Mouse (Mus musculus) midbrain, embryonic 15.5 days (tissue): ENCODE results near the gene Tmc4. TPM values are rescaled to one million over a fixed set of nuclear protein-coding genes. Genes with fewer than 3 reads are reported as not detected.

Source experiments
- ATAC-seq: fragments of 200-750 bp; cut with Nextera tagmentation; replicated peaks from 2 replicates; pipeline ENCODE4 v1.8.0; 2017; ENCODE audit warnings: moderate TSS enrichment
- H3K27ac ChIP-seq: fragments of 300-500 bp; sonication (generic); 2 replicates; pipeline ENCODE4 v1.5.1; 2015; ENCODE audit warnings: mild to moderate bottlenecking, inconsistent platforms
- H3K27me3 ChIP-seq: fragments of 300-500 bp; sonication (generic); replicated peaks from 2 replicates; pipeline ENCODE4 v1.6.1; 2015; ENCODE audit warnings: inconsistent platforms
- H3K36me3 ChIP-seq: fragments of 300-500 bp; sonication (generic); replicated peaks from 2 replicates; pipeline ENCODE4 v1.6.1; 2015; ENCODE audit warnings: inconsistent platforms
- H3K4me1 ChIP-seq: fragments of 300-500 bp; sonication (generic); 2 replicates; pipeline ENCODE4 v1.6.1; 2015; ENCODE audit warnings: inconsistent platforms
- H3K4me2 ChIP-seq: fragments of 300-500 bp; sonication (generic); 2 replicates; pipeline ENCODE4 v1.6.1; 2015; ENCODE audit warnings: inconsistent platforms, mild to moderate bottlenecking, moderate library complexity
- H3K4me3 ChIP-seq: fragments of 300-500 bp; sonication (generic); 2 replicates; pipeline ENCODE4 v1.5.1; 2015; ENCODE audit warnings: mild to moderate bottlenecking, inconsistent platforms
- H3K9ac ChIP-seq: fragments of 300-500 bp; sonication (generic); 2 replicates; pipeline ENCODE4 v1.6.1; 2015; ENCODE audit warnings: mild to moderate bottlenecking, inconsistent platforms
- H3K9me3 ChIP-seq: fragments of 300-500 bp; sonication (generic); 2 replicates; pipeline ENCODE4 v1.6.1; 2016; ENCODE audit warnings: inconsistent platforms
- WGBS: fragments of 180-500 bp; shearing (Covaris S2); methylation state at CpG from one replicate; pipeline ENCODE4 v1.1.7; 2015; ENCODE audit warnings: mixed read lengths; 5-methylcytosine and 5-hydroxymethylcytosine counted together
- polyA plus RNA-seq: library from polyadenylated mRNA; unstranded; fragments of >200 nt; fragmentation: Nextera tagmentation; extraction: Ambion mirVana; gene quantifications from 2 replicates; pipeline ENCODE4 v1.2.1, GENCODE M21; 2015

Gene Tmc4
- polyA plus RNA-seq, 1 experiment from 2014 or later: 6.2 TPM

DNA sequence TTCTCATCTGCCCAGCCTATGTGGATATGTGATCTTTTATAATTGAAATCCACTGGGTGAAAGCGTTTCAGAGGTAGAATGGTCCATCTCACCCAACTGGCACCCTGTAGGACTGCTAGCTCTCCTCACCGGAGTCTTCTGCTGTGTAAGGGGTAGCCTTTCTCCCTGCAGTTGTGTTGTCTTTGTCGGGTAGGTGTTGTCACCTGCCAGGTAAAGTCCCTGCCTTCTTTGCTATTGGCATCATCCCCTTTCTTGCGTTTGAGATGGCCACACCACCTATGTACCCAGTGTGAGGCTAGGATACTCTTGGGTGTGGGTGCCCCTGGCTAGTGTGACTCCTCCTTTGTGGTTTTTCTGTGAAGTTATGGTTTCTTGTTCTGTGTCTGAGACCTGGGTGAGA, 30.7 kb downstream of the Tmc4 start:
- Histone ChIP-seq H3K9me3 (no peaks in the 10 kb centered on the region), H3K4me2 (peak overlapping the region; percentile 70), H3K27me3 (no peaks in the 10 kb centered on the region), H3K36me3 (peaks cover 9% of the 10 kb centered on the region), H3K27ac (no peak overlapping the region), H3K4me1 (peaks cover 40% of the 10 kb centered on the region), H3K4me3 (peak overlapping the region; percentile 92), H3K9ac (peak overlapping the region; percentile 96)
- 66% methylated on average over 4 of the region's 4 CpGs for WGBS
- ATAC-seq: no peak

- ATAC-seq: no peak
- 21% methylated on average over 9 of the region's 9 CpGs for WGBS
- Histone ChIP-seq H3K9me3 (no peaks in the 10 kb centered on the region), H3K4me3 (peak overlapping the region; percentile 92), H3K27ac (peak overlapping the region; percentile 96), H3K27me3 (no peaks in the 10 kb centered on the region), H3K4me2 (peak overlapping the region; percentile 70), H3K9ac (peak overlapping the region; percentile 96), H3K36me3 (peaks cover 9% of the 10 kb centered on the region; the same call in 1 of the 2 replicates), H3K4me1 (peaks cover 40% of the 10 kb centered on the region)
Observed at GRCm38 (mm10) chr7:3646188-3646587, 31.2 kb downstream of the Tmc4 start.

- WGBS: under 1% methylated on average over 54 of the region's 58 CpGs
- ATAC-seq: no peak
- peak overlapping the region; percentile 70 for H3K4me2 ChIP-seq
- peak overlapping the region; percentile 92 for H3K4me3 ChIP-seq
- peak overlapping the region; percentile 96 for H3K9ac ChIP-seq
- H3K9me3 ChIP-seq: no peaks in the 10 kb centered on the region
- peaks cover 7% of the 10 kb centered on the region; the same call in 1 of the 2 replicates for H3K36me3 ChIP-seq
- peak overlapping the region; percentile 96 for H3K27ac ChIP-seq
- peaks cover 40% of the 10 kb centered on the region for H3K4me1 ChIP-seq
- no peaks in the 10 kb centered on the region for H3K27me3 ChIP-seq
Observed at GRCm38 (mm10) chr7:3645488-3646025, 31.8 kb downstream of the Tmc4 start.

- WGBS: under 1% methylated on average over 57 of the region's 58 CpGs
- peaks cover 13% of the 10 kb centered on the region; the same call in 1 of the 2 replicates for H3K36me3 ChIP-seq
- peak within 1 kb of the TSS; percentile 96 for H3K9ac ChIP-seq
- no peaks in the 10 kb centered on the region for H3K27me3 ChIP-seq
- H3K4me3 ChIP-seq: peak within 1 kb of the TSS; percentile 92
- ATAC-seq: peak; percentile 98
- peaks cover 40% of the 10 kb centered on the region for H3K4me1 ChIP-seq
- peak within 1 kb of the TSS; percentile 70 for H3K4me2 ChIP-seq
- peak within 1 kb of the TSS; percentile 96 for H3K27ac ChIP-seq
- H3K9me3 ChIP-seq: no peaks in the 10 kb centered on the region
Observed at GRCm38 (mm10) chr7:3644672-3645487, 32.5 kb downstream of the Tmc4 start, which contains the start of gene Cnot3. Gene Cnot3, plus strand, starts transcription at chr7:3645268.

- Histone ChIP-seq H3K27ac (peak overlapping the region; percentile 54), H3K27me3 (no peaks in the 10 kb centered on the region), H3K4me2 (peak overlapping the region; percentile 70), H3K9ac (0 out of 2 replicates have a peak overlapping the region, but pooled peaks have one; percentile 1), H3K4me1 (peaks cover 38% of the 10 kb centered on the region), H3K36me3 (peaks cover 18% of the 10 kb centered on the region), H3K4me3 (peak overlapping the region; percentile 92), H3K9me3 (no peaks in the 10 kb centered on the region)
- ATAC-seq: peak; percentile 0; the same call in 1 of the 2 replicates
- under 1% methylated on average over 11 of the region's 11 CpGs for WGBS
Observed at GRCm38 (mm10) chr7:3644348-3644671, 33.0 kb downstream of the Tmc4 start.

GRCm38 (mm10) chr7:3643843-3644242, 33.5 kb downstream of the Tmc4 start:
- ATAC-seq: no peak
- Histone ChIP-seq H3K36me3 (peaks cover 23% of the 10 kb centered on the region), H3K9ac (0 out of 2 replicates have a peak overlapping the region, but pooled peaks have one; percentile 1), H3K4me3 (peak overlapping the region; percentile 92), H3K4me2 (peak overlapping the region; percentile 70), H3K9me3 (no peaks in the 10 kb centered on the region), H3K27me3 (no peaks in the 10 kb centered on the region), H3K4me1 (peaks cover 33% of the 10 kb centered on the region), H3K27ac (peak overlapping the region; percentile 54; the same call in 1 of the 2 replicates)
- WGBS: 19% methylated on average over 9 of the region's 9 CpGs

GRCm38 (mm10) chr7:3643412-3643811, 33.9 kb downstream of the Tmc4 start:
- Histone ChIP-seq H3K9me3 (no peaks in the 10 kb centered on the region), H3K9ac (no peak overlapping the region), H3K27me3 (no peaks in the 10 kb centered on the region), H3K4me3 (no peak overlapping the region), H3K4me2 (no peak overlapping the region), H3K4me1 (peaks cover 29% of the 10 kb centered on the region), H3K36me3 (peaks cover 25% of the 10 kb centered on the region), H3K27ac (no peak overlapping the region)
- no peak for ATAC-seq
- 74% methylated on average over 5 of the region's 5 CpGs for WGBS

- Histone ChIP-seq H3K4me1 (peaks cover 27% of the 10 kb centered on the region), H3K9me3 (no peaks in the 10 kb centered on the region), H3K27ac (no peak overlapping the region), H3K27me3 (no peaks in the 10 kb centered on the region), H3K4me2 (peak overlapping the region; percentile 98), H3K4me3 (peak overlapping the region; percentile 68), H3K36me3 (peaks cover 5% of the 10 kb centered on the region), H3K9ac (peak overlapping the region; percentile 53)
- ATAC-seq: no peak
- 66% methylated on average over 3 of the region's 3 CpGs for WGBS
Observed at GRCm38 (mm10) chr7:3630478-3630815, 46.9 kb downstream of the Tmc4 start.

DNA sequence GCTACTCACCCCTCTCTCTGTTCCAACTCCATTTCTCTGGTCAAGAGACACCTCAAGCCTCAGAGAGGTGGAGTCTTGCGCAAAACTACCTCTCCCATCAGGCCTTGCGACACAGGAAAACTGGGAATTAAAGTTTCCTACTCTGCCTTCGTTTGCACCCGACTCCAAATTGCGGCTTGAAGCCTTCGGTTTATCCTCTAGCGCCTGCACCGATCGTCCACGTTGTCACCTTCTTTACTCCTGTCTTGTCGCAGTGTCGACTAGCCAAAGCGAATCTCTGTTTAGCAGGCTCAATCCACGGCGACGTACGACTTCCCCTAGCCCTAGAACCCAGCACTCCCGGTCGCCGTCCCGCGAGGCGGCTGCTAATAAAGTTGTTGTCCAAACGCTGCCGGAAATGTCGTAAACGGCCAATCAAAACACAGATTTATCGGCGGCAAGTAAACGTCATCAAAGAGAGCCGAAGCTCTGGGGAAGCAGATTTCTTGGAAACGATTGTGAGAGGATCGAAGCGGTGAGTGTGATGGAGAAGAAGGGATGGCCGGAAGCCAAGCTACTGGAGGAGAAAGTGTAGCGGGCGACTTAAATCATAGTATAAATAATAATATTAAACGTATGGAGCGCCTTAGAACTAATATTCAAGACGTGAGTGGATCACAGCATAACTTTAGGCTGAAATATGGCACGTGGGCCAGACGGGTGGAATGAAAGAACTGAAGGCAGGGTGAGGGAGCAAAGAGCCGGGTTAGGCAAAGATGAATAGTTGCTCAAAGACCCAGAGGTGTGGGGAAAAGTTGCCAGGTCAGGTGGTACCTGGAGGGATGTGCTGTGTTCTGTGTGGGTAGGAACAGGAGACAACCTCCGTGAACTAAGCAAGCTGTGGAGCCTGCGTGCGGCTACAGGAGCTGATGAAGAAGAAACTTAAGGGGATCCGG, 47.5 kb downstream of the Tmc4 start, which contains the start of the genes Tfpt and Prpf31:
Gene Tfpt, minus strand, starts transcription at position 387 of the 935 bp plus-strand sequence.
Gene Prpf31, plus strand, starts transcription at position 443 of the 935 bp plus-strand sequence.
- WGBS: 1% methylated on average over 47 of the region's 47 CpGs
- H3K4me1 ChIP-seq: peaks cover 27% of the 10 kb centered on the region
- peaks cover 5% of the 10 kb centered on the region for H3K36me3 ChIP-seq
- H3K9me3 ChIP-seq: no peaks in the 10 kb centered on the region
- H3K9ac ChIP-seq: peak within 1 kb of the TSS; percentile 73
- H3K27me3 ChIP-seq: no peaks in the 10 kb centered on the region
- peak within 1 kb of the TSS; percentile 68 for H3K4me3 ChIP-seq
- peak within 1 kb of the TSS; percentile 98 for H3K4me2 ChIP-seq
- ATAC-seq: peak; percentile 91
- peak within 1 kb of the TSS; percentile 84 for H3K27ac ChIP-seq

DNA sequence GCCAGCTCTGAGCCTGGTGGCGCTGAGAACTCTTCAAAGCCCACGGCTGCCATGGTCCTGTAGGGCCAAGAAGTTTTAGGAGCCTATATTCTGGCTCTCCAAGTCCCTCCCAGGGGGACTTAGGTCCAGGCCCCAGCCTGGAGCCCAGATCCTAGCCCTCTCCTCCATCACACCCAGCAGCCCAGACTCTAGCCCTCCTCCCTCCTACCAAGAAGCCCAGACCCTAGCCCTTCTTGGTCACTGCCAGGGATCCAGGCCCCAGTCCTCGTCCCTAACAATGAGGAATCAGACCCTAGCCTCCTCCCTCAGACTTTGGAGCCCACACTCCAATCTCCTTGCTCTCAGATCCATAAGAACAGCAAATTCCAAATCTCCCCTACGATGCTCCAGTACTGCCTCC, 48.3 kb downstream of the Tmc4 start:
- Histone ChIP-seq H3K9ac (peak overlapping the region; percentile 73), H3K27ac (peak overlapping the region; percentile 84), H3K36me3 (peaks cover 7% of the 10 kb centered on the region), H3K27me3 (no peaks in the 10 kb centered on the region), H3K4me1 (peaks cover 27% of the 10 kb centered on the region), H3K9me3 (no peaks in the 10 kb centered on the region), H3K4me3 (peak overlapping the region; percentile 68), H3K4me2 (peak overlapping the region; percentile 98)
- ATAC-seq: peak; percentile 75
- 42% methylated on average over 4 of the region's 4 CpGs for WGBS

GRCm38 (mm10) chr7:3617242-3617995, 59.9 kb downstream of the Tmc4 start, which contains the start of gene Ndufa3:
Gene Ndufa3, plus strand, starts transcription at chr7:3617373.
- peak within 1 kb of the TSS; percentile 68 for H3K9ac ChIP-seq
- H3K27ac ChIP-seq: peak within 1 kb of the TSS; percentile 76
- WGBS: 2% methylated on average over 32 of the region's 32 CpGs
- H3K36me3 ChIP-seq: peaks cover 12% of the 10 kb centered on the region; the same call in 1 of the 2 replicates
- H3K4me1 ChIP-seq: peaks cover 21% of the 10 kb centered on the region
- no peaks in the 10 kb centered on the region for H3K27me3 ChIP-seq
- H3K9me3 ChIP-seq: no peaks in the 10 kb centered on the region
- peak within 1 kb of the TSS; percentile 58 for H3K4me2 ChIP-seq
- peak; percentile 96 for ATAC-seq
- H3K4me3 ChIP-seq: peak within 1 kb of the TSS; percentile 68
